Mouse (Mus musculus) bone marrow, adult 2 months (tissue): ENCODE measurements at regions not wholly inside any gene's neighbourhood (a gene's known extent, or its start where the extent isn't known, plus 50 kb on each side); places are given as distances from the start of the nearest gene placed in this dataset.

Experiments used
- CTCF ChIP-seq: fragments of 200-500 bp; IDR thresholded peaks from 2 replicates; pipeline ENCODE4 v1.5.1; 2011; ENCODE audit warnings: low read length, control low read depth; ENCODE audit not compliant: control insufficient read depth, insufficient read depth
- POLR2A ChIP-seq: fragments of 200-500 bp; IDR thresholded peaks from 2 replicates; pipeline ENCODE4 v1.6.1; 2011; ENCODE audit warnings: low read depth, mild to moderate bottlenecking, control low read depth, low read length, borderline replicate concordance; ENCODE audit not compliant: control insufficient read depth

DNA sequence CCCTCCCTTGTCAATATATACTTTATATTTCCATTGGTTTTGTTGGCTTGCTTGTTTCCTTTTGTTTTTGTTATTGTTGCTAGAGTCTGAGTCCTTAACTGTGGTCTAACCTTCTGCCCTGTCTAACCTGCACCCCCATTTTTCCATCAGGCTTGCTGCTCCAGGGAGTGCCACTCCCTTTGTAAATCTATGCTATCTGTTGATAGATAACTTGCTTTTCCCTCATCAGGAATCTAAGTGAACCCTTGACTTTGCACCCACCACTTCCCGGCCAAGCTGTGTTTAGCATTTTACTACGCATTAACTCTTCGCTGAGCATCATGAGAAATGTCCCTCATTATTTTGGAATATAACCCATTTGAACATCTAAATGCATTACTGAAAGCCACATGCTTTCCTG lies 193.8 kb upstream of the Mctp2 start:
- TF ChIP-seq CTCF (no peak), POLR2A (no peak)
